Mouse (Mus musculus): ENCODE measurements around the gene Dmxl2.

DNA sequence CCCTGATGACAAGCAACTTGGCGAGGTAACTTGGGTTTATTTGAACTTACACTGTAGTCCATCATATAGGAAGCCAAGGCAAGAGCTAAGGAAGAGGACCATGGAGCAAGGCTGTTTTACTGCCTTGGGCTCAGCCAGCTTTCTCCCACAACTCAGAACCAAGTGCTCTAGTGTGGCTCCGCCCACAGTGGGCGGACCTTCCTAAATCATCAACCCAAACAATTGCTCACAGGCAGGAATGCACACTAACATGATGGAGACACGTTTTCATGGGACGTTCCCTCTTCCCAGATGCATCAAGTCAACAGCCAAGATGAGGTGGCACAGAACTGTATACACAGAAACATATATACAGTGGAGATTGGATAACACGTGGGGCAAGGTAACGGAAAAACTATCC is 159.4 kb downstream of the Dmxl2 start:
- TF ChIP-seq CTCF (conservative IDR thresholded peaks at IDR 0.05; ENCODE audit: low read length) = no peak
- TF ChIP-seq NANOG (IDR thresholded peaks at IDR 0.05; ENCODE audit: borderline replicate concordance, low read length) = no peak
- no peak for TF ChIP-seq POU5F1 (IDR thresholded peaks at IDR 0.05; ENCODE audit: borderline replicate concordance, low read length)

All from E14TG2a.4 (cell line).